25 mouse cellular contexts compared by ENCODE assay signal in the genomic region with DNA sequence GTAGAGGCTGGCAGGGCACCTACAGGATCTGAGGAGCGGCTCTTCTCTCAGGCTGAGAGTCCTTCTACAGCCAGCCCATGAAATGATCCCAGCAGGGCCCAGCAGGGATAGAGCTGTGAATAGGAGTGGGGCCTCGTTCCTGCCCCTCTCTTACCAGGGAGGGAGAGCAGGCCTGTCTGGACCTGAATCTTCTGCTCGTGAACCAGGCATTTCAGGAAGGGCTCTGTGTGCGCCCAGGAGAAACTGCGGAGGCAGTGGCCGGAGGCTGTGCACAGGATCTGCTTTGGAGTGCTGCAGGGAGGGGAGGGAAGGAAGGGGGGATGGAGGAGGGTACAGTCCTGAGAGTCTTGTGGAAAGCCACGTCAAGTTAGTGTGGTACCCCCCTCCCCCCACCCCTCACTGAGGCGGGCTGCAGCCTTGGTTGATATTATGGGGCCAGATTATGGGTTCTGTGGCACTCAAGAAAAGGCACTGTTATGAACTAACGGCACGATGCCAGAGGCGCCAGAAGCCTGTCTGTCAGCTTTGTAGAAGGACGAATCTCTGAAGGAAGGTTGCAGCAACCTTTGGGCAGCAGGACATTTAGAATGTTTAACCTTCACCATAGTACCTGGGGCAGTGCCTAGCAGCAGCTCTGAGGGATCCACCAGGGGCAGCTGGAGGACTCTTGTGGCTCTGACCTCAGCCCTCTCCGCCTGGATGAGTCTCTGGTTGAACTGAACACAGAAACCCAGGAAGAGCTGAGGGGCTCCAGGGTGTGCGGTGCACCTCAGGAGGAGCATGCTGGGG. TPM values are rescaled to one million over a fixed set of nuclear protein-coding genes. Genes with fewer than 3 reads are reported as not detected.
DNase-seq lines count a peak whose midpoint lies in the region; ATAC-seq and TF ChIP-seq lines count a peak whose summit lies in the region.
"Had no signal": no experiment of that assay in that cellular context is flagged by ENCODE, and none has a peak within 500 bp of the region (broad histone marks: within the 10 kb centered on the region; RNA-seq: fewer than 3 reads in every experiment).

No protein-coding gene starts in this region.

- no peak overlapping the region for H3K4me2 ChIP-seq in limb, embryonic 12.5 days
- H3K4me2 ChIP-seq in kidney, postnatal 0 days (ENCODE audit: low read length): no peak overlapping the region
- H3K4me2 ChIP-seq in stomach, postnatal 0 days (replicated peaks; ENCODE audit: low read depth): no peak overlapping the region
- H3K4me2 ChIP-seq in midbrain, embryonic 11.5 days: no peak overlapping the region
- H3K4me2 ChIP-seq: heart, embryonic 12.5 days; hindbrain, embryonic 15.5 days; intestine, embryonic 15.5 days; midbrain, embryonic 12.5 days had no signal

- WGBS in heart, adult 2 months: 84% methylated on average over 14 of the region's 14 CpGs
- WGBS in limb, embryonic 12.5 days: 75% methylated on average over 14 of the region's 14 CpGs
- 78% methylated on average over 14 of the region's 14 CpGs for WGBS in limb, embryonic 10.5 days
- WGBS in kidney, postnatal 0 days: 69% methylated on average over 14 of the region's 14 CpGs
- 59% methylated on average over 14 of the region's 14 CpGs for WGBS in stomach, postnatal 0 days
- WGBS in midbrain, embryonic 11.5 days: 78% methylated on average over 14 of the region's 14 CpGs

- no peak for TF ChIP-seq CTCF in heart, adult 2 months (IDR thresholded peaks at IDR 0.05)
- no peak for TF ChIP-seq CTCF in kidney, postnatal 0 days (IDR thresholded peaks at IDR 0.05; ENCODE audit: low read depth)
- TF ChIP-seq CTCF in stomach, postnatal 0 days (IDR thresholded peaks at IDR 0.05; ENCODE audit: low read depth): no peak

- H3K4me1 ChIP-seq in heart, adult 2 months (ENCODE audit: control insufficient read depth, insufficient read depth, low read length): no peaks in the 10 kb centered on the region
- peaks cover 4% of the 10 kb centered on the region; the same call in 1 of the 2 replicates for H3K4me1 ChIP-seq in limb, embryonic 12.5 days (replicated peaks)
- peaks cover 6% of the 10 kb centered on the region for H3K4me1 ChIP-seq in limb, embryonic 10.5 days
- peaks cover 5% of the 10 kb centered on the region; the same call in 1 of the 2 replicates for H3K4me1 ChIP-seq in kidney, postnatal 0 days (replicated peaks; ENCODE audit: insufficient read depth, low read length)
- no peaks in the 10 kb centered on the region for H3K4me1 ChIP-seq in stomach, postnatal 0 days (replicated peaks; ENCODE audit: control insufficient read depth, insufficient read depth)
- H3K4me1 ChIP-seq in midbrain, embryonic 11.5 days (ENCODE audit: control insufficient read depth, insufficient read depth, low read length): no peaks in the 10 kb centered on the region

- no peak overlapping the region for H3K9ac ChIP-seq in heart, adult 2 months (ENCODE audit: low read depth, low read length)
- no peak overlapping the region for H3K9ac ChIP-seq in limb, embryonic 12.5 days (replicated peaks)
- no peak overlapping the region for H3K9ac ChIP-seq in kidney, postnatal 0 days (ENCODE audit: low read depth, low read length)
- no peak overlapping the region for H3K9ac ChIP-seq in stomach, postnatal 0 days (ENCODE audit: low read length)
- no peak overlapping the region for H3K9ac ChIP-seq in midbrain, embryonic 11.5 days (ENCODE audit: low read length)
- H3K9ac ChIP-seq: heart, embryonic 12.5 days; hindbrain, embryonic 15.5 days; intestine, embryonic 15.5 days; liver, embryonic 14.5 days; midbrain, embryonic 12.5 days had no signal

- no peaks in the 10 kb centered on the region for H3K27me3 ChIP-seq in heart, adult 2 months (ENCODE audit: control insufficient read depth, insufficient read depth, low read length)
- H3K27me3 ChIP-seq in limb, embryonic 12.5 days: peaks cover 11% of the 10 kb centered on the region
- H3K27me3 ChIP-seq in limb, embryonic 10.5 days (ENCODE audit: low read depth, poor library complexity, severe bottlenecking): peaks cover 12% of the 10 kb centered on the region
- no peaks in the 10 kb centered on the region for H3K27me3 ChIP-seq in kidney, postnatal 0 days (ENCODE audit: insufficient read depth, low read length)
- H3K27me3 ChIP-seq in stomach, postnatal 0 days (ENCODE audit: control insufficient read depth, insufficient read depth, low read length): no peaks in the 10 kb centered on the region
- H3K27me3 ChIP-seq in midbrain, embryonic 11.5 days (ENCODE audit: control insufficient read depth, insufficient read depth, low read length): no peaks in the 10 kb centered on the region
- H3K27me3 ChIP-seq: CH12.LX; heart, embryonic 12.5 days; hindbrain, embryonic 15.5 days; intestine, embryonic 15.5 days had no signal

- TF ChIP-seq EP300 in heart, adult 2 months (IDR thresholded peaks at IDR 0.05; ENCODE audit: insufficient read depth, low read depth, low read length): no peak
- no peak for TF ChIP-seq EP300 in stomach, postnatal 0 days (optimal IDR thresholded peaks at IDR 0.05)

- ATAC-seq in limb, embryonic 12.5 days (ENCODE audit: insufficient number of reproducible peaks, insufficient read depth, low FRiP score, low TSS enrichment, low read depth): no peak
- ATAC-seq in kidney, postnatal 0 days (replicated peaks; ENCODE audit: low FRiP score, low read depth): no peak
- 0 out of 2 replicates have a peak, but pooled peaks have one; percentile 21 for ATAC-seq in stomach, postnatal 0 days (ENCODE audit: low FRiP score, low TSS enrichment)
- ATAC-seq in midbrain, embryonic 11.5 days (ENCODE audit: low FRiP score): no peak
- ATAC-seq: forebrain, embryonic 14.5 days; intestine, embryonic 15.5 days had no signal

- H3K36me3 ChIP-seq in heart, adult 2 months (ENCODE audit: control insufficient read depth, insufficient read depth, low read length): no peaks in the 10 kb centered on the region
- H3K36me3 ChIP-seq in limb, embryonic 12.5 days: peaks cover 64% of the 10 kb centered on the region
- peaks cover 80% of the 10 kb centered on the region for H3K36me3 ChIP-seq in limb, embryonic 10.5 days
- H3K36me3 ChIP-seq in kidney, postnatal 0 days (ENCODE audit: insufficient read depth, low read length): peaks cover 30% of the 10 kb centered on the region
- H3K36me3 ChIP-seq in stomach, postnatal 0 days (ENCODE audit: control insufficient read depth, insufficient read depth, low read length): peaks cover 11% of the 10 kb centered on the region
- H3K36me3 ChIP-seq in midbrain, embryonic 11.5 days (ENCODE audit: control insufficient read depth, insufficient read depth, low read length): peaks cover 17% of the 10 kb centered on the region

- H3K79me2 ChIP-seq in heart, adult 2 months (replicated peaks; ENCODE audit: control insufficient read depth, insufficient read depth, low read length): no peaks in the 10 kb centered on the region

- no peak for TF ChIP-seq POLR2A in heart, adult 2 months (IDR thresholded peaks at IDR 0.05; ENCODE audit: insufficient read depth, low read depth, low read length)

- H3K4me3 ChIP-seq in heart, adult 2 months: no peak overlapping the region
- H3K4me3 ChIP-seq in limb, embryonic 12.5 days (replicated peaks): no peak overlapping the region
- H3K4me3 ChIP-seq in limb, embryonic 10.5 days: no peak overlapping the region
- no peak overlapping the region for H3K4me3 ChIP-seq in kidney, postnatal 0 days (replicated peaks; ENCODE audit: low read depth, low read length)
- no peak overlapping the region for H3K4me3 ChIP-seq in stomach, postnatal 0 days (ENCODE audit: low read depth, low read length)
- no peak overlapping the region for H3K4me3 ChIP-seq in midbrain, embryonic 11.5 days (ENCODE audit: low read depth, low read length)
- H3K4me3 ChIP-seq: heart, embryonic 12.5 days; hindbrain, embryonic 15.5 days; intestine, embryonic 15.5 days; left cerebral cortex, adult 2 months; midbrain, embryonic 12.5 days had no signal

- DNase-seq in heart, adult 11 months: peak; percentile 84
- no peak for DNase-seq in heart, adult 2 months
- no peak for DNase-seq in limb, embryonic 10.5 days (ENCODE audit: low spot score)
- DNase-seq in kidney, postnatal 0 days (ENCODE audit: low spot score): no peak
- no peak for DNase-seq in stomach, postnatal 0 days (ENCODE audit: low spot score)
- DNase-seq in midbrain, embryonic 11.5 days (ENCODE audit: low spot score, missing footprints): no peak
- DNase-seq: adrenal gland, postnatal 36 days; cerebellum, adult 18-20 months; cerebellum, postnatal 36 days; right cerebral cortex, adult 18-20 months; thymus, adult 18-20 months; thymus, postnatal 4 days had no signal

- no peaks in the 10 kb centered on the region for H3K9me3 ChIP-seq in limb, embryonic 12.5 days
- no peaks in the 10 kb centered on the region for H3K9me3 ChIP-seq in limb, embryonic 10.5 days (replicated peaks)
- H3K9me3 ChIP-seq in kidney, postnatal 0 days (replicated peaks; ENCODE audit: low read length): no peaks in the 10 kb centered on the region
- H3K9me3 ChIP-seq in stomach, postnatal 0 days (ENCODE audit: control insufficient read depth, low read length): no peaks in the 10 kb centered on the region
- H3K9me3 ChIP-seq in midbrain, embryonic 11.5 days (ENCODE audit: control insufficient read depth, low read length): no peaks in the 10 kb centered on the region
- H3K9me3 ChIP-seq: heart, embryonic 12.5 days; hindbrain, embryonic 15.5 days; intestine, embryonic 15.5 days; midbrain, embryonic 12.5 days had no signal

- intact Hi-C loops in heart, adult 2 months (cut with DNase I): no loop called here

- no peak overlapping the region for H3K27ac ChIP-seq in heart, adult 2 months
- H3K27ac ChIP-seq in limb, embryonic 12.5 days: 0 out of 2 replicates have a peak overlapping the region, but pooled peaks have one; percentile 29
- no peak overlapping the region for H3K27ac ChIP-seq in limb, embryonic 10.5 days
- peak overlapping the region; percentile 8; the same call in 1 of the 2 replicates for H3K27ac ChIP-seq in kidney, postnatal 0 days
- peak overlapping the region; percentile 69 for H3K27ac ChIP-seq in stomach, postnatal 0 days (replicated peaks)
- no peak overlapping the region for H3K27ac ChIP-seq in midbrain, embryonic 11.5 days (ENCODE audit: low read depth, low read length)
- H3K27ac ChIP-seq: hindbrain, embryonic 15.5 days; intestine, embryonic 15.5 days; left cerebral cortex, adult 2 months; liver, embryonic 14.5 days; midbrain, embryonic 12.5 days had no signal

RNA-seq across cellular contexts. Expression of gene Clba1, which starts 6.1 kb away (rescaled TPM):
- total RNA-seq in heart, adult 2 months (2021): 1 to 10 TPM; 1.7 to 3.1 TPM
- 2.0 and 2.8 TPM in 2 replicates for polyA plus RNA-seq in heart, adult 2 months (2012; rRNA removed)
- 9.2 and 9.3 TPM in 2 replicates for polyA plus RNA-seq in limb, embryonic 12.5 days (2016; fragmentation: Nextera tagmentation; extraction: Ambion mirVana)
- polyA plus RNA-seq in limb, embryonic 10.5 days (2016; fragmentation: Nextera tagmentation; extraction: Ambion mirVana): 7.9 and 8.4 TPM in 2 replicates
- 16.0 and 18.4 TPM in 2 replicates for polyA plus RNA-seq in kidney, postnatal 0 days (2015; fragmentation: Nextera tagmentation; extraction: Ambion mirVana)
- polyA plus RNA-seq in stomach, postnatal 0 days (2015; fragmentation: Nextera tagmentation; extraction: Ambion mirVana): 6.8 and 7.0 TPM in 2 replicates
- polyA plus RNA-seq in midbrain, embryonic 11.5 days (2014; fragmentation: Nextera tagmentation; extraction: Ambion mirVana): 14.7 and 15.3 TPM in 2 replicates
- total RNA-seq: monocyte, adult 5-6 weeks had no signal

RNA-seq across cellular contexts. Expression of gene Ahnak2, which starts 12.4 kb away (rescaled TPM):
- 10 to 100 TPM; 14.8 to 15.7 TPM for total RNA-seq in heart, adult 2 months (2021)
- polyA plus RNA-seq in heart, adult 2 months (2012; rRNA removed): 5.4 and 7.5 TPM in 2 replicates
- 0.23 and 0.26 TPM in 2 replicates for polyA plus RNA-seq in limb, embryonic 12.5 days (2016; fragmentation: Nextera tagmentation; extraction: Ambion mirVana)
- 0.15 and 0.18 TPM in 2 replicates for polyA plus RNA-seq in limb, embryonic 10.5 days (2016; fragmentation: Nextera tagmentation; extraction: Ambion mirVana)
- 0.22 and 0.50 TPM in 2 replicates for polyA plus RNA-seq in kidney, postnatal 0 days (2015; fragmentation: Nextera tagmentation; extraction: Ambion mirVana)
- polyA plus RNA-seq in stomach, postnatal 0 days (2015; fragmentation: Nextera tagmentation; extraction: Ambion mirVana): 5.4 and 6.3 TPM in 2 replicates
- polyA plus RNA-seq in midbrain, embryonic 11.5 days (2014; fragmentation: Nextera tagmentation; extraction: Ambion mirVana): 0.07 and 0.22 TPM in 2 replicates

RNA-seq across cellular contexts. Expression of gene Cdca4, which starts 14.3 kb away (rescaled TPM):
- 1 to 10 TPM; 5.3 to 6.6 TPM for total RNA-seq in heart, adult 2 months (2021)
- 7.6 and 10.0 TPM in 2 replicates for polyA plus RNA-seq in heart, adult 2 months (2012; rRNA removed)
- polyA plus RNA-seq in limb, embryonic 12.5 days (2016; fragmentation: Nextera tagmentation; extraction: Ambion mirVana): 166 TPM in 2 replicates
- polyA plus RNA-seq in limb, embryonic 10.5 days (2016; fragmentation: Nextera tagmentation; extraction: Ambion mirVana): 204 and 206 TPM in 2 replicates
- 56.6 and 64.5 TPM in 2 replicates for polyA plus RNA-seq in kidney, postnatal 0 days (2015; fragmentation: Nextera tagmentation; extraction: Ambion mirVana)
- 37.5 and 41.6 TPM in 2 replicates for polyA plus RNA-seq in stomach, postnatal 0 days (2015; fragmentation: Nextera tagmentation; extraction: Ambion mirVana)
- 159 TPM in 2 replicates for polyA plus RNA-seq in midbrain, embryonic 11.5 days (2014; fragmentation: Nextera tagmentation; extraction: Ambion mirVana)

RNA-seq across cellular contexts. Expression of gene Gpr132, which starts 53.2 kb away (rescaled TPM):
- under 1 TPM; 0.29 to 0.36 TPM for total RNA-seq in heart, adult 2 months (2021)
- 1.00 and 2.0 TPM in 2 replicates for polyA plus RNA-seq in heart, adult 2 months (2012; rRNA removed)
- 0.08 TPM in 1 of 2 replicates, not detected in the other for polyA plus RNA-seq in limb, embryonic 12.5 days (2016; fragmentation: Nextera tagmentation; extraction: Ambion mirVana)
- 0.11 TPM in 1 of 2 replicates, not detected in the other for polyA plus RNA-seq in limb, embryonic 10.5 days (2016; fragmentation: Nextera tagmentation; extraction: Ambion mirVana)
- 0.10 and 0.11 TPM in 2 replicates for polyA plus RNA-seq in kidney, postnatal 0 days (2015; fragmentation: Nextera tagmentation; extraction: Ambion mirVana)
- 0.10 and 0.11 TPM in 2 replicates for polyA plus RNA-seq in stomach, postnatal 0 days (2015; fragmentation: Nextera tagmentation; extraction: Ambion mirVana)
- not detected in 2 replicates for polyA plus RNA-seq in midbrain, embryonic 11.5 days (2014; fragmentation: Nextera tagmentation; extraction: Ambion mirVana)
- total RNA-seq: layer of hippocampus, adult 8-10 months had no signal
- polyA plus RNA-seq: forebrain, embryonic 14.5 days; heart, embryonic 12.5 days; hindbrain, embryonic 15.5 days; limb, embryonic 11.5 days; midbrain, embryonic 12.5 days; neural tube, embryonic 11.5 days had no signal

RNA-seq across cellular contexts. Expression of gene Pld4, which starts 54.4 kb away (rescaled TPM):
- 1 to 10 TPM; 6.6 to 6.8 TPM for total RNA-seq in heart, adult 2 months (2021)
- polyA plus RNA-seq in heart, adult 2 months (2012; rRNA removed): 17.2 and 23.5 TPM in 2 replicates
- 3.1 and 4.4 TPM in 2 replicates for polyA plus RNA-seq in limb, embryonic 12.5 days (2016; fragmentation: Nextera tagmentation; extraction: Ambion mirVana)
- polyA plus RNA-seq in limb, embryonic 10.5 days (2016; fragmentation: Nextera tagmentation; extraction: Ambion mirVana): 2.1 and 3.5 TPM in 2 replicates
- 7.8 TPM in 2 replicates for polyA plus RNA-seq in kidney, postnatal 0 days (2015; fragmentation: Nextera tagmentation; extraction: Ambion mirVana)
- 9.6 and 9.8 TPM in 2 replicates for polyA plus RNA-seq in stomach, postnatal 0 days (2015; fragmentation: Nextera tagmentation; extraction: Ambion mirVana)
- 3.5 and 4.2 TPM in 2 replicates for polyA plus RNA-seq in midbrain, embryonic 11.5 days (2014; fragmentation: Nextera tagmentation; extraction: Ambion mirVana)

Comparison
In these comparisons a context has a peak if more than half of its experiments do, and no peak if none do; other contexts are left out.
1. H3K27ac ChIP-seq: peak in limb, embryonic 12.5 days (single experiment), kidney, postnatal 0 days (single experiment) and stomach, postnatal 0 days (single experiment); none in heart, adult 2 months (single experiment), limb, embryonic 10.5 days (single experiment) and midbrain, embryonic 11.5 days (single experiment).